Mouse (Mus musculus): ENCODE results near the gene Fam198b. TPM values are rescaled to one million over a fixed set of nuclear protein-coding genes. Genes with fewer than 3 reads are reported as not detected.

Gene Fam198b
- polyA plus RNA-seq (2014; fragmentation: Nextera tagmentation; extraction: Ambion mirVana): 3.1 and 3.6 TPM in 2 replicates

- no peaks in the 10 kb centered on the region for H3K36me3 ChIP-seq (ENCODE audit: control insufficient read depth, insufficient read depth, low read length)
- 56% methylated on average over 5 of the region's 5 CpGs for WGBS
Measured at GRCm38 (mm10) chr3:79884305-79884704, at the start of gene Fam198b. Gene Fam198b, plus strand, starts transcription at chr3:79884533.

GRCm38 (mm10) chr3:79838751-79839150, 45.6 kb upstream of the Fam198b start:
- 60% methylated on average over 6 of the region's 6 CpGs for WGBS
- no peak overlapping the region for H3K4me3 ChIP-seq (ENCODE audit: low read depth, low read length)
- H3K4me2 ChIP-seq (replicated peaks; ENCODE audit: low read depth, low read length): no peak overlapping the region
- H3K27me3 ChIP-seq (ENCODE audit: control insufficient read depth, insufficient read depth, low read length): no peaks in the 10 kb centered on the region
- ATAC-seq (ENCODE audit: low FRiP score): no peak
- no peaks in the 10 kb centered on the region for H3K36me3 ChIP-seq (ENCODE audit: control insufficient read depth, insufficient read depth, low read length)
- no peak overlapping the region for H3K9ac ChIP-seq (ENCODE audit: low read depth, low read length)
- peak; percentile 40 for DNase-seq (ENCODE audit: low spot score)
- H3K4me1 ChIP-seq (replicated peaks; ENCODE audit: control insufficient read depth, insufficient read depth, low read length): no peaks in the 10 kb centered on the region
- H3K9me3 ChIP-seq (ENCODE audit: control insufficient read depth, low read length): no peaks in the 10 kb centered on the region
- H3K27ac ChIP-seq (ENCODE audit: low read depth, low read length): no peak overlapping the region

More at GRCm38 (mm10) chr3:79884305-79884704, at the start of gene Fam198b:
- ATAC-seq (ENCODE audit: low FRiP score) (peak; percentile 2; the same call in 1 of the 2 replicates), DNase-seq (ENCODE audit: low spot score) (no peak)
- H3K4me1 ChIP-seq (replicated peaks; ENCODE audit: control insufficient read depth, insufficient read depth, low read length): no peaks in the 10 kb centered on the region
- no peak within 1 kb of the TSS for H3K4me2 ChIP-seq (replicated peaks; ENCODE audit: low read depth, low read length)
- no peaks in the 10 kb centered on the region for H3K9me3 ChIP-seq (ENCODE audit: control insufficient read depth, low read length)
- H3K9ac ChIP-seq (ENCODE audit: low read depth, low read length): no peak within 1 kb of the TSS
- H3K4me3 ChIP-seq (ENCODE audit: low read depth, low read length): no peak within 1 kb of the TSS
- no peak within 1 kb of the TSS for H3K27ac ChIP-seq (ENCODE audit: low read depth, low read length)
- H3K27me3 ChIP-seq (ENCODE audit: control insufficient read depth, insufficient read depth, low read length): no peaks in the 10 kb centered on the region

GRCm38 (mm10) chr3:79841475-79841874, 42.9 kb upstream of the Fam198b start:
- H3K9me3 ChIP-seq (ENCODE audit: control insufficient read depth, low read length): no peaks in the 10 kb centered on the region
- H3K36me3 ChIP-seq (ENCODE audit: control insufficient read depth, insufficient read depth, low read length): no peaks in the 10 kb centered on the region
- H3K4me2 ChIP-seq (replicated peaks; ENCODE audit: low read depth, low read length): no peak overlapping the region; the same call in 1 of the 2 replicates
- ATAC-seq (ENCODE audit: low FRiP score): peak; percentile 22; the same call in 1 of the 2 replicates
- no peaks in the 10 kb centered on the region for H3K27me3 ChIP-seq (ENCODE audit: control insufficient read depth, insufficient read depth, low read length)
- no peak overlapping the region for H3K4me3 ChIP-seq (ENCODE audit: low read depth, low read length)
- no peak overlapping the region for H3K9ac ChIP-seq (ENCODE audit: low read depth, low read length)
- 83% methylated on average over 6 of the region's 6 CpGs for WGBS
- H3K4me1 ChIP-seq (replicated peaks; ENCODE audit: control insufficient read depth, insufficient read depth, low read length): no peaks in the 10 kb centered on the region
- DNase-seq (ENCODE audit: low spot score): no peak
- H3K27ac ChIP-seq (ENCODE audit: low read depth, low read length): no peak overlapping the region

GRCm38 (mm10) chr3:79842165-79842564, 42.2 kb upstream of the Fam198b start:
- 7% methylated on average over 12 of the region's 12 CpGs for WGBS
- Histone ChIP-seq H3K4me2 (replicated peaks; ENCODE audit: low read depth, low read length) (peak overlapping the region; percentile 70), H3K9me3 (ENCODE audit: control insufficient read depth, low read length) (no peaks in the 10 kb centered on the region), H3K36me3 (ENCODE audit: control insufficient read depth, insufficient read depth, low read length) (no peaks in the 10 kb centered on the region), H3K4me3 (ENCODE audit: low read depth, low read length) (peak overlapping the region; percentile 43), H3K4me1 (replicated peaks; ENCODE audit: control insufficient read depth, insufficient read depth, low read length) (no peaks in the 10 kb centered on the region), H3K27ac (ENCODE audit: low read depth, low read length) (no peak overlapping the region), H3K27me3 (ENCODE audit: control insufficient read depth, insufficient read depth, low read length) (no peaks in the 10 kb centered on the region), H3K9ac (ENCODE audit: low read depth, low read length) (peak overlapping the region; percentile 49; the same call in 1 of the 2 replicates)
- peak; percentile 80; the same call in 1 of the 2 replicates for ATAC-seq (ENCODE audit: low FRiP score)
- DNase-seq (ENCODE audit: low spot score): peak; percentile 82

- 1% methylated on average over 19 of the region's 19 CpGs for WGBS
- H3K27me3 ChIP-seq (ENCODE audit: control insufficient read depth, insufficient read depth, low read length): no peaks in the 10 kb centered on the region
- no peaks in the 10 kb centered on the region for H3K36me3 ChIP-seq (ENCODE audit: control insufficient read depth, insufficient read depth, low read length)
- peak overlapping the region; percentile 49 for H3K9ac ChIP-seq (ENCODE audit: low read depth, low read length)
- no peaks in the 10 kb centered on the region for H3K9me3 ChIP-seq (ENCODE audit: control insufficient read depth, low read length)
- H3K4me3 ChIP-seq (ENCODE audit: low read depth, low read length): peak overlapping the region; percentile 43
- peak overlapping the region; percentile 70 for H3K4me2 ChIP-seq (replicated peaks; ENCODE audit: low read depth, low read length)
- no peak overlapping the region for H3K27ac ChIP-seq (ENCODE audit: low read depth, low read length)
- ATAC-seq (ENCODE audit: low FRiP score): peak; percentile 90
- H3K4me1 ChIP-seq (replicated peaks; ENCODE audit: control insufficient read depth, insufficient read depth, low read length): no peaks in the 10 kb centered on the region
- peak; percentile 71 for DNase-seq (ENCODE audit: low spot score)
Measured at GRCm38 (mm10) chr3:79842616-79843016, 41.7 kb upstream of the Fam198b start.

- DNase-seq (ENCODE audit: low spot score) (no peak), ATAC-seq (ENCODE audit: low FRiP score) (no peak)
- H3K9me3 ChIP-seq (ENCODE audit: control insufficient read depth, low read length): no peaks in the 10 kb centered on the region
- 89% methylated on average over 9 of the region's 9 CpGs for WGBS
- H3K27ac ChIP-seq (ENCODE audit: low read depth, low read length): no peak overlapping the region
- no peaks in the 10 kb centered on the region for H3K4me1 ChIP-seq (replicated peaks; ENCODE audit: control insufficient read depth, insufficient read depth, low read length)
- no peak overlapping the region for H3K4me2 ChIP-seq (replicated peaks; ENCODE audit: low read depth, low read length)
- no peaks in the 10 kb centered on the region for H3K36me3 ChIP-seq (ENCODE audit: control insufficient read depth, insufficient read depth, low read length)
- H3K9ac ChIP-seq (ENCODE audit: low read depth, low read length): no peak overlapping the region
- no peak overlapping the region for H3K4me3 ChIP-seq (ENCODE audit: low read depth, low read length)
- no peaks in the 10 kb centered on the region for H3K27me3 ChIP-seq (ENCODE audit: control insufficient read depth, insufficient read depth, low read length)
Measured at GRCm38 (mm10) chr3:79843999-79844398, 40.3 kb upstream of the Fam198b start.

GRCm38 (mm10) chr3:79846633-79847032, 37.7 kb upstream of the Fam198b start:
- H3K9ac ChIP-seq (ENCODE audit: low read depth, low read length): no peak overlapping the region
- ATAC-seq (ENCODE audit: low FRiP score) (no peak), DNase-seq (ENCODE audit: low spot score) (no peak)
- H3K9me3 ChIP-seq (ENCODE audit: control insufficient read depth, low read length): no peaks in the 10 kb centered on the region
- no peaks in the 10 kb centered on the region for H3K36me3 ChIP-seq (ENCODE audit: control insufficient read depth, insufficient read depth, low read length)
- WGBS: 84% methylated on average over 5 of the region's 5 CpGs
- no peaks in the 10 kb centered on the region for H3K27me3 ChIP-seq (ENCODE audit: control insufficient read depth, insufficient read depth, low read length)
- H3K27ac ChIP-seq (ENCODE audit: low read depth, low read length): no peak overlapping the region
- no peaks in the 10 kb centered on the region for H3K4me1 ChIP-seq (replicated peaks; ENCODE audit: control insufficient read depth, insufficient read depth, low read length)
- no peak overlapping the region for H3K4me3 ChIP-seq (ENCODE audit: low read depth, low read length)
- H3K4me2 ChIP-seq (replicated peaks; ENCODE audit: low read depth, low read length): no peak overlapping the region

- Histone ChIP-seq H3K27ac (ENCODE audit: low read depth, low read length) (no peak overlapping the region), H3K9ac (ENCODE audit: low read depth, low read length) (no peak overlapping the region), H3K27me3 (ENCODE audit: control insufficient read depth, insufficient read depth, low read length) (no peaks in the 10 kb centered on the region), H3K9me3 (ENCODE audit: control insufficient read depth, low read length) (no peaks in the 10 kb centered on the region), H3K4me3 (ENCODE audit: low read depth, low read length) (no peak overlapping the region), H3K4me2 (replicated peaks; ENCODE audit: low read depth, low read length) (no peak overlapping the region), H3K4me1 (replicated peaks; ENCODE audit: control insufficient read depth, insufficient read depth, low read length) (no peaks in the 10 kb centered on the region), H3K36me3 (ENCODE audit: control insufficient read depth, insufficient read depth, low read length) (no peaks in the 10 kb centered on the region)
- WGBS: 55% methylated on average over 4 of the region's 4 CpGs
- no peak for DNase-seq (ENCODE audit: low spot score)
- no peak for ATAC-seq (ENCODE audit: low FRiP score)
Measured at GRCm38 (mm10) chr3:79848841-79849240, 35.5 kb upstream of the Fam198b start.

GRCm38 (mm10) chr3:79849621-79850020, 34.7 kb upstream of the Fam198b start:
- Histone ChIP-seq H3K4me1 (replicated peaks; ENCODE audit: control insufficient read depth, insufficient read depth, low read length) (no peaks in the 10 kb centered on the region), H3K4me3 (ENCODE audit: low read depth, low read length) (no peak overlapping the region), H3K9me3 (ENCODE audit: control insufficient read depth, low read length) (no peaks in the 10 kb centered on the region), H3K4me2 (replicated peaks; ENCODE audit: low read depth, low read length) (no peak overlapping the region), H3K27ac (ENCODE audit: low read depth, low read length) (no peak overlapping the region), H3K36me3 (ENCODE audit: control insufficient read depth, insufficient read depth, low read length) (no peaks in the 10 kb centered on the region), H3K27me3 (ENCODE audit: control insufficient read depth, insufficient read depth, low read length) (no peaks in the 10 kb centered on the region), H3K9ac (ENCODE audit: low read depth, low read length) (no peak overlapping the region)
- 83% methylated on average over 2 of the region's 2 CpGs for WGBS
- DNase-seq (ENCODE audit: low spot score) (no peak), ATAC-seq (ENCODE audit: low FRiP score) (no peak)

All from hindbrain, embryonic 11.5 days (tissue).